Mouse (Mus musculus): ENCODE data around the gene Plcl1.
"Not testable (repeated sequence)": the region's sequence is repeated elsewhere in the genome, so short reads cannot be mapped to it uniquely, and the experiment has no call there.

The Plcl1 gene

GRCm38 (mm10) chr1:55438617-55439016 lies 32.9 kb downstream of the Plcl1 start:
- no peak for DNase-seq (ENCODE audit: low spot score)

GRCm38 (mm10) chr1:55445043-55445688 lies 39.4 kb downstream of the Plcl1 start:
- DNase-seq (ENCODE audit: low spot score), result no peak

- DNase-seq (ENCODE audit: low spot score), result no peak
These were observed 39.9 kb downstream of the Plcl1 start for GRCm38 (mm10) chr1:55445689-55446044.

GRCm38 (mm10) chr1:55446273-55446672 lies 40.6 kb downstream of the Plcl1 start:
- no peak for DNase-seq (ENCODE audit: low spot score)

GRCm38 (mm10) chr1:55446876-55447275 lies 41.2 kb downstream of the Plcl1 start:
- no peak for DNase-seq (ENCODE audit: low spot score)

- peak; percentile 7 for DNase-seq (ENCODE audit: low spot score)
These were observed 41.9 kb downstream of the Plcl1 start for GRCm38 (mm10) chr1:55447661-55448060.

GRCm38 (mm10) chr1:55448104-55448503 lies 42.4 kb downstream of the Plcl1 start:
- no peak for DNase-seq (ENCODE audit: low spot score)

- DNase-seq (ENCODE audit: low spot score), result no peak
These were observed 44.1 kb downstream of the Plcl1 start for GRCm38 (mm10) chr1:55449779-55450178.

GRCm38 (mm10) chr1:55454119-55454518 lies 48.4 kb downstream of the Plcl1 start:
- DNase-seq (ENCODE audit: low spot score), result no peak

GRCm38 (mm10) chr1:55462301-55462700 lies 56.6 kb downstream of the Plcl1 start:
- DNase-seq (ENCODE audit: low spot score), result no peak

GRCm38 (mm10) chr1:55473756-55474155 lies 68.0 kb downstream of the Plcl1 start:
- DNase-seq (ENCODE audit: low spot score), result no peak

GRCm38 (mm10) chr1:55474976-55475375 lies 69.3 kb downstream of the Plcl1 start:
- DNase-seq (ENCODE audit: low spot score), result no peak

GRCm38 (mm10) chr1:55487371-55487770 lies 81.7 kb downstream of the Plcl1 start:
- DNase-seq (ENCODE audit: low spot score), result not testable (repeated sequence)

GRCm38 (mm10) chr1:55488261-55488660 lies 82.5 kb downstream of the Plcl1 start:
- DNase-seq (ENCODE audit: low spot score), result no peak

GRCm38 (mm10) chr1:55489355-55489754 lies 83.6 kb downstream of the Plcl1 start:
- no peak for DNase-seq (ENCODE audit: low spot score)

GRCm38 (mm10) chr1:55499872-55500271 lies 94.2 kb downstream of the Plcl1 start:
- no peak for DNase-seq (ENCODE audit: low spot score)

GRCm38 (mm10) chr1:55500981-55501682 lies 95.4 kb downstream of the Plcl1 start:
- no peak for DNase-seq (ENCODE audit: low spot score)

- DNase-seq (ENCODE audit: low spot score), result no peak
These were observed 100.1 kb downstream of the Plcl1 start for GRCm38 (mm10) chr1:55505811-55506210.

GRCm38 (mm10) chr1:55507061-55507460 lies 101.3 kb downstream of the Plcl1 start:
- no peak for DNase-seq (ENCODE audit: low spot score)

GRCm38 (mm10) chr1:55509587-55509986 lies 103.9 kb downstream of the Plcl1 start:
- DNase-seq (ENCODE audit: low spot score), result no peak

GRCm38 (mm10) chr1:55512165-55512564 lies 106.4 kb downstream of the Plcl1 start:
- DNase-seq (ENCODE audit: low spot score), result no peak

- DNase-seq (ENCODE audit: low spot score), result not testable (repeated sequence)
These were observed 107.1 kb downstream of the Plcl1 start for GRCm38 (mm10) chr1:55512799-55513198.

GRCm38 (mm10) chr1:55517182-55517581 lies 111.5 kb downstream of the Plcl1 start:
- DNase-seq (ENCODE audit: low spot score), result no peak

GRCm38 (mm10) chr1:55523966-55524365 lies 118.2 kb downstream of the Plcl1 start:
- DNase-seq (ENCODE audit: low spot score), result no peak

All from c-Kit-positive CD71-positive TER-119-positive erythroid progenitor cells, embryonic 14.5 days (primary cell).